Mouse (Mus musculus) heart, postnatal 0 days (tissue): ENCODE measurements around the gene Krtap22-2.
"Not testable (repeated sequence)": the region's sequence is repeated elsewhere in the genome, so short reads cannot be mapped to it uniquely, and the experiment has no call there.

Experiments
- CTCF ChIP-seq: IDR thresholded peaks from 2 replicates; pipeline ENCODE4 v1.5.1; 2016; ENCODE audit warnings: antibody characterized with exemption, control low read depth, low read depth
- EP300 ChIP-seq: IDR thresholded peaks from 2 replicates; pipeline ENCODE4 v1.6.1; 2016; ENCODE audit warnings: antibody characterized with exemption, low read depth

DNA sequence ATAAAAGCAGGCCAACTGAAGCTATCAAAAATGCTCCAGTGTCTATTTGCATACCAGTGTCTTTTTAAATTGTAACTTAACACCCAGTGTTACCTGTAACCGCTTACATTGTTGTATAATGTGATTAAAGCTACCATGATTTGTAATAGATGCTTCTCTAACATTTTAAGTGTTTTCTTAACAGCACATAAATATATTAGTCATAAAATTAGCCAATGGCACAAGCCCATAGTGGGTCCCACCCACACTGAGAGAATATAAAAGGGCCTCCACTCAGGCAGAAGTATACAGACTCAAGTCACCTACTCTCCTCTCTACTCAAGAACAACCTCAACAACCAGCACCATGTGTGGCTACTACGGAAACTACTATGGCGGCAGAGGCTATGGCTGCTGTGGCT, 4.4 kb upstream of the Krtap22-2 start, which contains the start of gene Gm10229:
- not testable (repeated sequence) for TF ChIP-seq EP300, CTCF
